Mouse (Mus musculus) brain, adult 2 months (tissue): ENCODE measurements at regions not wholly inside any gene's neighbourhood (a gene's known extent, or its start where the extent isn't known, plus 50 kb on each side); places are given as distances from the start of the nearest gene placed in this dataset.

ENCODE experiments used
- DNase-seq: peaks from one replicate; pipeline ENCODE4 v3.0.0; 2011; ENCODE audit warnings: low read depth, low spot score

DNA sequence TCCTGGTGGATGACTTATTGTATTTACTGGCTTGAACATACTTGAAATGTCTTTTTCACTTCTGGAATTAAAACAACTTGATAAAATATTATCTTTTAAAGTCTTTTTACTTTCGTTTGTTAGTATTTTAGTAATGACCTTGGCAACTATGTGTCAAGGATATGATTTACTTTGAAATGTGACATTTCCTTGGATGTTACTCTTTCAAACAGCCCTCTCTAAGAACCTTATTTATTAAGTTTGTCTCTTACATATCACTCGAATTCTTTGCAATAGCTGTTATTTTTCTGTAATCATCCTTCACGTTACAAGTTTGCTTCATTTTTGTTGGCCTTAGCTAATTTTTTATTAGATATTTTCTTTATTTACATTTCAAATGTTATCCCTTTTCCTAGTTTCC lies 469.8 kb downstream of the Eepd1 start:
- no peak for DNase-seq

DNA sequence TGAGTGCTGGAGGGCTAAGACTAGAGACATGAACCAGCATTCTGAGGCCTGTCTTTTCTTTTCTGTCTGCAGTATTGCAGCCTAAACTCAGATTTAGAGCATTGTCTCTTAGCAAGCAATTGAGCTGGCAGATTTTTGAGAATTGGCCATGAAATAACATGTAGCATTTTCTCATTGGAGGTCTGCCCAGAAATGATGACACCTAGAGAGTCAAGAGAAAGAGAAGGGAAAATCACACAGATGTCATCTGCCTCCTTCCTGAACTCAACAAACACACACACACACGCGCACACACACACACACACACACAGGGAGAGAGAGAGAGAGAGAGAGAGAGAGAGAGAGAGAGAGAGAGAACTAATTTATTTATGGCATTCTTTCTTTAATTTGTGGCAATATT lies 477.7 kb downstream of the Eepd1 start:
- peak; percentile 82 for DNase-seq

DNA sequence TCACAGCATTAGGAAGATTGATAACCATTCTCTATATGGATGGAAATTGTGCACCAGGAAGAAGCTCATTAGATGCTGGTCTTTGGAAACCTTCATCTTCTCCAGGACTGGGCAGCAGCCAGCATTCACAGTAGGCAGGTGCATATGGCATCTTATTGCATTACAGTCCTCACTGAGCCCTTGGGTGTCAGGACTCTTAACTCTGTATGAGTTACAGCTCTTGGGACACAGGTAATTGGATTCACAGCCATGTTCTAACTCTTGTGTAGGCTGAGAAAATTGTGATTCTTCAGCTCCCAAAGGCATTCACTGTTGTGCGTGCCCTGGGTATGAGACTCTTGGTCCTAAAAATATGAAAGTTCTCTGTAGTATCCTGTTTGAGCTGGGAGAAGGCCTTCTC lies 504.1 kb downstream of the Eepd1 start:
- no peak for DNase-seq

DNA sequence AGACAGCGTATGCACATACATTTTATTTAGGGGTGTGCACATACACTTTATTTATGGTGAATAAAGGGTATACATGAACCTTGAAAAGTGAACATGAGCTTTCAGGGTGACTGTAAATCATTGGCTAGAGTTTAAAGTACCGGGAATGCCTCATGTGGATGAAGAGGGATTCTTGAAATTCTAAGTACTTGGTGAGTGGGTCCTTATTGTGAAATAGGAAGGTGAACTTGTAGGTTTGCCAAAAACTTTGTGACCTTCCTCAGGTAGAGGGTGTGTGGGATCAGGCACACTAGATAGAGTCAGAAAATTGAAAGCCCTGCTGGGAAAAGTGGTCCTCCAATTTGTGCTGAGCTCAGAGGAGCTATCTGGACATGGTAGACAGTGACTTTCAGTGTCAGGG lies 504.6 kb downstream of the Eepd1 start:
- DNase-seq: no peak

DNA sequence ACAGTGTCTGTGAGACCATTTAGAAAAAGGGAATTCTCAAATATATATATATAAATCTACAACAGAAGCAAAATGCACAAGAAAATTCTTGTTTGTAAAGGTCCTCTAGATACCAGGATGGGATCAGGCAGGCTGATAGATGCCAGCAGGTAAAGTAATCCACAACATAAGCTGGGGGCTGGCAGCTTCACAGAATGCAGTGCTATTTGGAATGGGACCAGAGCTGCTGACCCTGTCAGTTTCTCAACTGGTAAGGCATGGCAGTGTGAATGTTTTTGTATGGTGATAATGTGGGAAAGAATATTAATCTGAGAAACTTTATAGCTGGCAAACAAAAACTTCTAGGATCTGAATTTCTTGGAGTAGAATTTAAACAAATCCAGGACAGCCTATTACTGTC lies 520.5 kb downstream of the Eepd1 start:
- no peak for DNase-seq
